Mouse (Mus musculus) CH12.LX (cell line): Measurements from ENCODE around the gene Six4. TPM values are rescaled to one million over a fixed set of nuclear protein-coding genes. Genes with fewer than 3 reads are reported as not detected.

Experiments
- DNase-seq: peaks from one replicate; pipeline ENCODE4 v3.0.0-alpha.2; 2013; ENCODE audit errors: extremely low read depth
- H3K27ac ChIP-seq: 2 replicates; pipeline ENCODE4 v1.5.1; 2012; ENCODE audit warnings: low read depth, mild to moderate bottlenecking, control low read depth, moderate library complexity; ENCODE audit not compliant: insufficient read depth
- H3K27me3 ChIP-seq: replicated peaks from 2 replicates; pipeline ENCODE3; 2012; ENCODE audit warnings: inconsistent platforms
- H3K36me3 ChIP-seq, 2 experiments: replicated peaks in 1 of 2; 2 replicates each; pipeline versions ENCODE3 to v1.6.1; 2012; ENCODE audit warnings: inconsistent platforms in 1 of 2, low read length in 1 of 2, mild to moderate bottlenecking in 1 of 2, mixed read lengths in 1 of 2, moderate library complexity in 1 of 2; ENCODE audit not compliant: control insufficient read depth in 1 of 2, insufficient read depth in 1 of 2
- H3K4me1 ChIP-seq, 2 experiments: 2 replicates each; pipeline ENCODE4 v1.6.1; 2012; ENCODE audit warnings: inconsistent platforms in 1 of 2, moderate library complexity in 1 of 2; ENCODE audit not compliant: insufficient read depth in 2 of 2, control insufficient read depth in 1 of 2
- H3K4me2 ChIP-seq: 2 replicates; pipeline ENCODE4 v1.6.1; 2012; ENCODE audit warnings: low read depth, mild to moderate bottlenecking, control low read depth; ENCODE audit not compliant: poor library complexity, insufficient read depth, severe bottlenecking
- H3K4me3 ChIP-seq, 3 experiments: fragments of 150-350 bp in 1 of 3; sonication (generic) in 1 of 3; replicated peaks in 1 of 3; 2 replicates each; pipeline versions ENCODE3 to v1.5.1; 2011 to 2012; ENCODE audit warnings: low read depth in 2 of 3, low read length in 2 of 3, mild to moderate bottlenecking in 2 of 3, moderate library complexity in 2 of 3, control low read depth in 1 of 3, improper control_type of control experiment in 1 of 3, inconsistent platforms in 1 of 3, mixed read lengths in 1 of 3; ENCODE audit not compliant: poor library complexity in 1 of 3
- H3K79me2 ChIP-seq: replicated peaks from 2 replicates; pipeline ENCODE4 v1.6.1; 2012; ENCODE audit warnings: mild to moderate bottlenecking, moderate library complexity; ENCODE audit not compliant: control insufficient read depth, poor library complexity, insufficient read depth, severe bottlenecking; ENCODE audit errors: extremely low read depth
- H3K9ac ChIP-seq: 2 replicates; pipeline ENCODE4 v1.6.1; 2012; ENCODE audit warnings: low read depth, mild to moderate bottlenecking, control low read depth, moderate library complexity; ENCODE audit not compliant: insufficient read depth
- H3K9me3 ChIP-seq: replicated peaks from 2 replicates; pipeline ENCODE3; 2012; ENCODE audit warnings: low read length, inconsistent platforms, mixed read lengths
- CHD2 ChIP-seq: IDR thresholded peaks from 2 replicates; pipeline ENCODE4 v1.6.1; 2011; ENCODE audit warnings: low read length, improper control_type of control experiment
- CTCF ChIP-seq, 2 experiments: IDR thresholded peaks in 1 of 2; conservative IDR thresholded peaks in 1 of 2; 2 replicates each; pipeline ENCODE4 v1.5.1; 2011 to 2012; ENCODE audit warnings: low read depth in 2 of 2, low read length in 2 of 2, improper control_type of control experiment in 1 of 2, inconsistent platforms in 1 of 2, mild to moderate bottlenecking in 1 of 2, moderate library complexity in 1 of 2
- ELF1 ChIP-seq: IDR thresholded peaks from 2 replicates; pipeline ENCODE4 v1.6.1; 2014; ENCODE audit warnings: low read depth, mild to moderate bottlenecking, inconsistent platforms, low read length, improper control_type of control experiment
- EP300 ChIP-seq: IDR thresholded peaks from 2 replicates; pipeline ENCODE4 v1.6.1; 2011; ENCODE audit warnings: low read length, improper control_type of control experiment
- ETS1 ChIP-seq: conservative IDR thresholded peaks from 2 replicates; pipeline ENCODE4 v1.6.1; 2012; ENCODE audit warnings: low read depth, mild to moderate bottlenecking, inconsistent platforms, low read length, improper control_type of control experiment, moderate library complexity
- JUN ChIP-seq: IDR thresholded peaks from 2 replicates; pipeline ENCODE4 v1.6.1; 2011; ENCODE audit warnings: low read depth, mild to moderate bottlenecking, low read length, improper control_type of control experiment, moderate library complexity; ENCODE audit not compliant: insufficient read depth
- KAT2A ChIP-seq: IDR thresholded peaks from 2 replicates; pipeline ENCODE4 v1.6.1; 2012; ENCODE audit warnings: low read length, improper control_type of control experiment, inconsistent platforms; ENCODE audit not compliant: insufficient replicate concordance
- MAFK ChIP-seq: IDR thresholded peaks from 2 replicates; pipeline ENCODE4 v1.6.1; 2011; ENCODE audit warnings: low read length, improper control_type of control experiment; ENCODE audit not compliant: insufficient replicate concordance
- MAX ChIP-seq: IDR thresholded peaks from 2 replicates; pipeline ENCODE4 v1.6.1; 2011; ENCODE audit warnings: low read length, improper control_type of control experiment
- MAZ ChIP-seq: IDR thresholded peaks from 2 replicates; pipeline ENCODE4 v1.6.1; 2012; ENCODE audit warnings: low read depth, mild to moderate bottlenecking, inconsistent platforms, low read length, improper control_type of control experiment, moderate library complexity
- MXI1 ChIP-seq: IDR thresholded peaks from 2 replicates; pipeline ENCODE4 v1.6.1; 2011; ENCODE audit warnings: mild to moderate bottlenecking, low read depth, low read length, improper control_type of control experiment
- MYC ChIP-seq: IDR thresholded peaks from 2 replicates; pipeline ENCODE4 v1.6.1; 2011; ENCODE audit warnings: low read depth, mild to moderate bottlenecking, improper control_type of control experiment, low read length
- NRF1 ChIP-seq: IDR thresholded peaks from 2 replicates; pipeline ENCODE4 v1.6.1; 2014; ENCODE audit warnings: low read depth, mild to moderate bottlenecking, inconsistent platforms, low read length, improper control_type of control experiment, moderate library complexity
- POLR2A ChIP-seq: IDR thresholded peaks from 2 replicates; pipeline ENCODE4 v1.6.1; 2011; ENCODE audit warnings: low read depth, mild to moderate bottlenecking, improper control_type of control experiment, low read length
- POLR2AphosphoS2 ChIP-seq: IDR thresholded peaks from 2 replicates; pipeline ENCODE4 v1.6.1; 2011; ENCODE audit warnings: low read depth, low read length, improper control_type of control experiment
- RAD21 ChIP-seq: IDR thresholded peaks from 2 replicates; pipeline ENCODE4 v1.6.1; 2011; ENCODE audit warnings: low read depth, mild to moderate bottlenecking, low read length, improper control_type of control experiment, moderate library complexity
- SIN3A ChIP-seq: IDR thresholded peaks from 2 replicates; pipeline ENCODE4 v1.6.1; 2012; ENCODE audit warnings: low read length, improper control_type of control experiment, inconsistent platforms
- TBP ChIP-seq: conservative IDR thresholded peaks from 2 replicates; pipeline ENCODE4 v1.6.1; 2011; ENCODE audit warnings: low read depth, low read length, improper control_type of control experiment
- TCF12 ChIP-seq: IDR thresholded peaks from 2 replicates; pipeline ENCODE4 v1.6.1; 2014; ENCODE audit warnings: low read depth, mild to moderate bottlenecking, inconsistent platforms, low read length, improper control_type of control experiment
- UBTF ChIP-seq: IDR thresholded peaks from 2 replicates; pipeline ENCODE4 v1.6.1; 2012; ENCODE audit warnings: low read depth, mild to moderate bottlenecking, inconsistent platforms, low read length, improper control_type of control experiment, moderate library complexity
- USF1 ChIP-seq: IDR thresholded peaks from 2 replicates; pipeline ENCODE4 v1.6.1; 2014; ENCODE audit warnings: low read depth, mild to moderate bottlenecking, inconsistent platforms, low read length, improper control_type of control experiment
- USF2 ChIP-seq: conservative IDR thresholded peaks from 2 replicates; pipeline ENCODE4 v1.6.1; 2011; ENCODE audit warnings: low read depth, low read length, improper control_type of control experiment
- ZC3H11A ChIP-seq: IDR thresholded peaks from 2 replicates; pipeline ENCODE4 v1.6.1; 2012; ENCODE audit warnings: low read depth, mild to moderate bottlenecking, inconsistent platforms, low read length, improper control_type of control experiment
- ZMIZ1 ChIP-seq: IDR thresholded peaks from 2 replicates; pipeline ENCODE4 v1.6.1; 2012; ENCODE audit warnings: low read depth, mild to moderate bottlenecking, inconsistent platforms, low read length, improper control_type of control experiment
- ZNF384 ChIP-seq: IDR thresholded peaks from 2 replicates; pipeline ENCODE4 v1.6.1; 2012; ENCODE audit warnings: low read depth, low read length, improper control_type of control experiment, inconsistent platforms
- dilution Hi-C: fragments of 300-500 bp; cut with MboI; formaldehyde crosslinking; loops from 2 replicates; pipeline ENCODE4 v1.14.3; 2020; ENCODE audit warnings: low sequenced_read_pairs; ENCODE audit not compliant: extremely low pct_unique_long_range_greater_than_20kb, extremely low pct_ligation_motif_present
- in situ Hi-C: fragments of 300-500 bp; cut with MboI; formaldehyde crosslinking; loops from 3 replicates; pipeline ENCODE4 v1.14.3; 2019; ENCODE audit warnings: low sequenced_read_pairs, low pct_ligation_motif_present, low pct_unique_long_range_greater_than_20kb, mixed read lengths
- polyA plus RNA-seq: library from polyadenylated mRNA; unstranded; fragments of >175 nt; gene quantifications from 2 replicates; pipeline ENCODE4 v1.2.1, GENCODE M21; 2012; ENCODE audit warnings: low read depth; ENCODE audit not compliant: insufficient read length
- total RNA-seq, 2 experiments: library from RNA; depleted of rRNA; stranded (reverse); fragments of 300-350 nt in 1 of 2; fragments of >200 nt in 1 of 2; gene quantifications; 2 replicates each; pipeline ENCODE4 v1.2.3; 2012 to 2014

Gene Six4
- total and polyA plus RNA-seq, 3 experiments, result 2.0 to 2.5 (median 2.2) TPM

DNA sequence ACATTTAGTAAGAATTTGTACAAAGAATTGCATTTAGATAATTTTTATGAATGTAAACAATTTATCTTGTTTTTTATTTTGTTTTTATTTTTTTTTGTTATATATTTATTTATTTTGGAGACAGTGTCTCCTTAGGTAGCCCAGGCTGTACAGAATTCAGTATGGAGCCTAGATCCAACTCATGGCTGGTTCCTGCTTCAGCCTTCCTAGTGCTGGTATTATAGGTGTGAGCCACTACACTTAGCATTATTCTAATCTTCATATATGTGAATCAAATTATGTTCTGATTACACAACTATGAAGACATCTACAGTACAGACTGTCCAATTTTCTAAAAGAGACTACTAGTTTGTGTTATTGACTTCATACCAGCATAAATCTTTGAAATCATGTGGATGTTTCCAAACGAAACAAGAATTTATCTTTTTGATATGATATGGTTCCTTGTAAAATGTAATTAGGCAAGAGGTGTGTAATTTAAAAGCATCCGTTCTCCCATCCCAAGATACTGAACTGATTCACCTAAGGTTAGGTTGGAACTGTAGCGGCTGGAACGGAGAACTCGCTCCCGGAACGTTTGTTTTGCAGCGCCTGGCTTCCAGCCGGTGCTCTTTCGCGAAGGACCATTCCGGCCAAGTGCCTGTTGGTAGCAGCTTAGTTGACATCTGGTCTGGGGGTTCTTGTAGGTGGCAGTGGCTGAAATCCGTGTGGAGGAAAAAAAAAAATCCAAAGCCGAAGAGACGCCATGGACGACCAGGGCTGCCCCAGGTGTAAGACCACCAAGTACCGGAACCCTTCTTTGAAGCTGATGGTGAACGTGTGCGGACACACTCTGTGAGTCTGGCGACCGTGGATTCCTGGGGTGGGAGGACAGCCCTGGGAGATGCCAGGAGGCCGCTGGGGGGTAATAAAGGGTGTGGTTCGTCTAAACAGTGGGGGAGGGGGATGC is 10.1 kb upstream of the Six4 start, which contains the start of gene Mnat1 (continued):
- TF ChIP-seq USF2 (no peak), ZNF384 (peak; percentile 65), ETS1 (0 out of 2 replicates have a peak, but pooled peaks have one; percentile 17), SIN3A (peak; percentile 95), JUN (no peak), ELF1 (peak; percentile 67), ZMIZ1 (peak; percentile 79), POLR2AphosphoS2 (peak; percentile 76; the same call in 1 of the 2 replicates), KAT2A (peak; percentile 71; the same call in 1 of the 2 replicates), EP300 (no peak), POLR2A (peak; percentile 91), MAX (peak; percentile 65), CTCF (conservative IDR thresholded peaks at IDR 0.05 in 1 of 2, IDR thresholded peaks at IDR 0.05 in 1 of 2; ENCODE audit: low read depth in 2 of 2, low read length in 2 of 2) (no peak), MAZ (0 out of 2 replicates have a peak, but pooled peaks have one; percentile 53), TCF12 (peak; percentile 97), NRF1 (peak; percentile 32; the same call in 1 of the 2 replicates)

DNA sequence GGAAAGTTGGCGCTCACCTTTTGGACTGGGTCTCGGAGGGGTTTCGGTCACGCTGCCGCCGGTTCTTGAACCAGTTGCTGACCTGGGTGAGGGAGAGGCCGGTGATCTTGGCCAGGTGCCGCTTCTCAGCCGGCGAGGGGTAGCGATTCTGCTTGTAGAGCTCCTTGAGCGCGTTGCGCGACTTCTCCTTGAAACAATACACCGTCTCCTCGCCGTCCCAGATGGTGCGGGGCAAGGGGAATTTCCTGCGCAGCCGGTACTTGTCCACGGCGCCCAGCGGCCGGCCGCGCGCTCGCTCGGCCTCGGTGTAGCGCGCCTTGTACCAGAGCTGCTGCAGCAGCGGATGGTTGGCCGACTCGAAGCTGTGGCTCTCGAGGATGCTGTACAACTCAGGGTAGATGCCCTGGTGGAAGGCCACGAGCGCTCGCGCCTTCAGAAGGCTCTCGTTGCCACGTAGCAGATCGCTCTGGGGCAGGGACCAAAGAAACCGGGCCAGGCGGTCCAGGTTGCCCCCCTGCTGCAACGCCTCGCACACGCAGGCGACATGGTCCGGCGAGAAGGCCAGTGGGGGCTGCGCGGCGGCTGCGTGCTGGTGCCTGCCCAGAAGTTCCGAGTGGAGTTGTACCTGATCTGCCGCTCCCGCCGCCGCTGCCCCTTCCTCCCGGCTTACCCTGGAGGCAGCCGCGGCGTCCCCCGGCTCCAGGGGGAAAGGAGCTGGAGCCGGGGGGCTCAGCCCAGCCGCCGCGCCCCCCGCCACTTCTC is 749 bp downstream of the Six4 start:
- Histone ChIP-seq H3K27me3 (peaks cover 22% of the 10 kb centered on the region), H3K27ac (no peak overlapping the region), H3K36me3 (peaks cover 9 to 31% of the 10 kb centered on the region in 2 experiments), H3K9ac (peak overlapping the region; percentile 77), H3K79me2 (peaks cover 8% of the 10 kb centered on the region; the same call in 1 of the 2 replicates), H3K4me1 (peaks cover 8 to 42% of the 10 kb centered on the region in 2 experiments; a peak in 3 of 4 replicates), H3K4me3 (peak overlapping the region; percentile 86 to 91 (median 90)), H3K4me2 (peak overlapping the region; percentile 53), H3K9me3 (no peaks in the 10 kb centered on the region)
- in situ Hi-C loops (no loop called here), dilution Hi-C loops (no loop called here)
- DNase-seq, result no peak
- TF ChIP-seq ZNF384, result no peak
- no peak for TF ChIP-seq MAFK
- no peak for TF ChIP-seq MAZ
- TF ChIP-seq MYC, result no peak
- TF ChIP-seq ZC3H11A, result no peak
- peak; percentile 66 for TF ChIP-seq SIN3A
- TF ChIP-seq UBTF, result 0 out of 2 replicates have a peak, but pooled peaks have one; percentile 65
- no peak for TF ChIP-seq RAD21
- TF ChIP-seq KAT2A, result no peak
- TF ChIP-seq MXI1, result 0 out of 2 replicates have a peak, but pooled peaks have one; percentile 37
- TF ChIP-seq TBP, result no peak
- TF ChIP-seq MAX, result no peak
- TF ChIP-seq NRF1, result peak; percentile 24; the same call in 1 of the 2 replicates
- TF ChIP-seq CTCF (conservative IDR thresholded peaks at IDR 0.05 in 1 of 2, IDR thresholded peaks at IDR 0.05 in 1 of 2; ENCODE audit: low read depth in 2 of 2, low read length in 2 of 2), result no peak
- no peak for TF ChIP-seq USF1
- no peak for TF ChIP-seq POLR2AphosphoS2
- TF ChIP-seq USF2, result no peak
- TF ChIP-seq CHD2, result no peak
